Mouse (Mus musculus) thymus, postnatal 14 days (tissue): ENCODE measurements around the gene Kti12.

ENCODE experiments used
- DNase-seq: peaks from one replicate; pipeline ENCODE4 v3.0.0; 2021

The Kti12 gene

DNA sequence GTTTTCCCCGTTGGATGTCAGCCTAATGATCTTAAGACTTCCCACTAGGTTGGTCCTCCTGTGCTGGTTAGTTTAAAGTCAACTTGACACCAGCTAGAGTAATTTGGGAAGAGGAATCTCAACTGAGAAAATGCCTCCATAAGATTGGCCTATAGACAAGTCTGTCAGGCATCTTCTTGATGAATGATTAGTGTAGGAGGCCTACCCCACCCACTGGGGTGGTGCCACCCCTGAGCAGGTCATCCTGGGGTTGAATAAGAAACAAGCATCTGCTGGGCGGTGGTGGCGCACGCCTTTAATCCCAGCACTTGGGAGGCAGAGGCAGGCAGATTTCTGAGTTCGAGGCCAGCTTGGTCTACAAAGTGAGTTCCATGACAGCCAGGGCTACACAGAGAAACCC, 26.2 kb downstream of the Kti12 start:
- DNase-seq: no peak

DNA sequence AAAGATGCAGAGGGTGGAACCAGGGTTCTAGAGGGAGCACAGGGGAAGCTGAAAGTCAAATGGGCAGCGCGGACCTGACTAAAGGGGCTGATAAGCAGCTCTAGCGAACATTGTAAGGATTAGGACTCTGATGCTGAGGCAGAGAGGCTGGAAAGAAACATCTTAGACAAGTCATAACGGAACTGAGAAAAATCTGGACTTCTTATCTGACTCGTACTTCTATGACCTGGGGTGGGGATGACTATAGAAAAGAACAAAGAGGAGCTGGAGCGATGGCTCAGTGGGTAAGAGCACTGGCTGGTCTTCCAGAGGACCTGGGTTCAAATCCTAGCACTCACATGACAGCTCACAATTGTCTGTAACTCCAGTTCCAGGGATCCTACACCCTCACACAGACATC, 30.3 kb downstream of the Kti12 start:
- no peak for DNase-seq

DNA sequence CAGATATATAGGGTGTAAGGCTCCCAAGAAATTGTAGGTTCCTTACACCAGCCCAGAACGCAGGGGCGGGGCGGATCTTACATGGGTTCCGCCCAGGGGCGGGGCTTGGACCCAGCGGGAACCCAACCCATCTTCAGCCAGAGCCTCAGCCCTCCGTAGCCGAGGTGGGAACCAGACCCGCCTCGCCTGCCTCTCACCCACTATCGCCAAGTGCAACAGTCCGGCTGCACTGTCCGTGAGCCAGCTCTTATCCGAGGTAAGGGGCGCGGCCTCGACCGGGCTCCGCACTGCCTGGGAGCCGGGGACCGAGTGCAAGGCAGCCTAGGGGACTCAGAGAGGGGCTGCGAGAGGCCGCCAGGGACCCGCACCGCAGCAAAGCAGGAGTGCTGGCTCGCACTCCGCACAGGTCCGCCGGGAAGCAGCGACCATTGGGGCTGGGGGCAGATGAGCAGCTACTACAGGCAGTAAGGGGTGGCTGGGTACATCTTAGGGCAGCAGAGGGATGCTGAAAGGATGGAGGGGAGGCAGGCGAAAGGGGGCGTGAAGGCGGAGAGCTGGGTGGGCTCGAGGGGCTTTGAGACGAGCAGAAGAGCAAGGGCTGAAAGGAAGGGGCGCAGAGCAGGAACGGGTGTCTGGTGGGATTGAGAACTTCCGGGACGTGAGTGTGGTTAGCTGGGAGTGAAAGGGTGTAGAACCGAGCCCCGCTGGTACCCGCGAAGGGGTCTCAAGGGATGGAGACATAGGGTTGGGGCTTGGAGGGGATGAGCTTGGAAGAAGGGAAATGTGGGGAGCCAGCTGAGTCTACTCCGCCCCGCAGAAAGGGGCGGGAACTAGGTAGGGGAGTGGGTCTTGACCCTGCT, 31.6 kb downstream of the Kti12 start, which contains the start of gene Rab3b:
TSS of gene Rab3b (plus strand) at position 101 of the 860 bp plus-strand sequence.
- DNase-seq: peak; percentile 71

DNA sequence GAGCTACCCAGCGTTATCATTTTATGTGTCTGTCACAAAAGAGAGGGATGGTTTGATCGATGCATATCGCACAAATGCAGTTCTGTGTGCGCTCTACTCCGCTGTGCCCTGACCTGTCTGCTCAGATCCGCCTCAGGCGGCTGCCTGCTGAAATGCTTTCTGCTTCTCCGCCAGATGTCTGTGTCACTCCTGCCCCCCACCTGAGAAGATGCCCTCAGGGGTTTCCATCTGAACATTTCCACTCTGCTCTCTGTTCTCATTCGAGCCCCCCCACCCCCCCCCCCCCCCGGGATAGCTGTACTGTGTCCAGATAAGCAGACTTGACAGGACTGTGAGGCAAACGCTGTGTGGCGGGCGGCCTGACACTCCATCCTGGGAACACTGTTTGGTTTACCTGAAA, 36.2 kb downstream of the Kti12 start:
- no peak for DNase-seq

DNA sequence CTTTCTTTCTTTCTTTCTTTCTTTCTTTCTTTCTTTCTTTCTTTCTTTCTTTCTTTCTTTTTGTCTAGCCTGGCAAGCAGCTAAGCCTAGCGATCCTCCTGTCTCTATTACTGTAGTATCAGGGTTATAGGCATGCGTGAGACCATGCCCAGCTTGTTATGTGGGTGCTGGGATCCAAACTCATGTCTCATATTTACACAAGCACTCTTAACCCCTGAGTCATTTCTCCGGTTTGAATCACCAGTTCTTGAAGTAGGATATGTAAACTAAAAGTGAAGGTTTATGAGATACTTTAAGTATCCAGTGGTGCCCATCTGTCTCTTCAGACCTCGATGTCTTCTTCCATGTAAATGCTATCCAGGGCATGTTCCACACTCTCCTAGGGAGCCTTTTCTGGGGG, 39.9 kb downstream of the Kti12 start:
- DNase-seq: no peak

DNA sequence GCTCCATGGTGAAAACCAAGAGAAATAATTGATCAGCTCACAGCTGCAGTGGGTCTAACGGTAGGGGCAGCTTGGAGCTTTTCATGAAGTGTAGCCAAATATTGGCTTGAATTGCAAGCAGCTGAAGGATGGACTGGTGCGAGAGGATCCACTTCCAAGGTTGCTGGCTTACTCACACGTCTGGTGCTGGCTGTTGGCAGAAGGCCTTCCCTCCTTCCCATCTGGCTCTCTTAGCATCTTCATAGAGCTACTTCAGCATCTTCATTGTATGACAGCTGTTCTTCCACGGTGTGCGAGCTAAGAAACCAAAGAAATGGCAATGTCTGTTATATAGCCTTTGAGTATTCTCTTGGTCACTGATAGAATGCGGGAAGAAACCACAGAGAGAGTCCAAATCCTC, 43.3 kb downstream of the Kti12 start:
- DNase-seq: no peak
